24 mouse cellular contexts compared by ENCODE assay signal in genomic region chr1:62055280-62055679, GRCm38 (mm10).
DNase-seq lines count a peak whose midpoint lies in the region; ATAC-seq and TF ChIP-seq lines count a peak whose summit lies in the region.
"Had no signal": no experiment of that assay in that cellular context is flagged by ENCODE, and none has a peak within 500 bp of the region (broad histone marks: within the 10 kb centered on the region; RNA-seq: fewer than 3 reads in every experiment).

No protein-coding gene starts in this region.

- H3K27me3 ChIP-seq in liver, adult 2 months (ENCODE audit: control insufficient read depth, insufficient read depth, low read length): no peaks in the 10 kb centered on the region
- no peaks in the 10 kb centered on the region for H3K27me3 ChIP-seq in liver, embryonic 12.5 days (replicated peaks)
- no peaks in the 10 kb centered on the region for H3K27me3 ChIP-seq in neural tube, embryonic 15.5 days (replicated peaks)
- H3K27me3 ChIP-seq: CH12.LX; heart, embryonic 15.5 days; midbrain, embryonic 15.5 days had no signal

- no peak overlapping the region for H3K4me3 ChIP-seq in liver, adult 2 months (ENCODE audit: insufficient read depth, low read depth, low read length)
- no peak overlapping the region for H3K4me3 ChIP-seq in liver, embryonic 12.5 days
- no peak overlapping the region for H3K4me3 ChIP-seq in neural tube, embryonic 15.5 days (replicated peaks)
- H3K4me3 ChIP-seq: heart, embryonic 15.5 days; midbrain, embryonic 15.5 days had no signal

- H3K79me2 ChIP-seq in liver, adult 2 months (ENCODE audit: control insufficient read depth, insufficient read depth, low read length): no peaks in the 10 kb centered on the region

- no peak for TF ChIP-seq POLR2A in liver, adult 2 months (IDR thresholded peaks at IDR 0.05; ENCODE audit: extremely low read depth, insufficient read depth, low read length)

- no peak overlapping the region for H3K27ac ChIP-seq in liver, adult 2 months (replicated peaks; ENCODE audit: insufficient read depth, low read depth, low read length)
- no peak overlapping the region for H3K27ac ChIP-seq in liver, embryonic 12.5 days
- no peak overlapping the region for H3K27ac ChIP-seq in neural tube, embryonic 15.5 days (replicated peaks)
- H3K27ac ChIP-seq: heart, embryonic 15.5 days; kidney, postnatal 0 days; liver, embryonic 14.5 days; macrophage; midbrain, embryonic 15.5 days had no signal

- no peak for ATAC-seq in liver, embryonic 12.5 days
- ATAC-seq in neural tube, embryonic 15.5 days (ENCODE audit: low FRiP score): no peak
- ATAC-seq: intestine, embryonic 16.5 days; midbrain, embryonic 15.5 days had no signal

- no peak for TF ChIP-seq CTCF in liver, adult 2 months (IDR thresholded peaks at IDR 0.05; ENCODE audit: low read depth, low read length)

- H3K4me1 ChIP-seq in liver, adult 2 months (ENCODE audit: control insufficient read depth, insufficient read depth, low read length): peaks cover 8% of the 10 kb centered on the region
- no peaks in the 10 kb centered on the region for H3K4me1 ChIP-seq in liver, embryonic 12.5 days
- H3K4me1 ChIP-seq in neural tube, embryonic 15.5 days: peaks cover 6% of the 10 kb centered on the region; the same call in 1 of the 2 replicates
- H3K4me1 ChIP-seq: heart, embryonic 15.5 days had no signal

- WGBS in liver, adult 2 months: 39% methylated on average over 6 of the region's 6 CpGs
- 62% methylated on average over 6 of the region's 6 CpGs for WGBS in liver, embryonic 12.5 days (ENCODE audit: insufficient replicate concordance)
- 72% methylated on average over 6 of the region's 6 CpGs for WGBS in neural tube, embryonic 15.5 days

- no peak overlapping the region for H3K9ac ChIP-seq in liver, adult 2 months (ENCODE audit: low read depth, low read length)
- H3K9ac ChIP-seq in liver, embryonic 12.5 days: no peak overlapping the region
- H3K9ac ChIP-seq in neural tube, embryonic 15.5 days (replicated peaks): no peak overlapping the region
- H3K9ac ChIP-seq: heart, embryonic 15.5 days; liver, embryonic 14.5 days; midbrain, embryonic 15.5 days had no signal

- no peaks in the 10 kb centered on the region for H3K36me3 ChIP-seq in liver, adult 2 months (ENCODE audit: control insufficient read depth, insufficient read depth, low read length)
- H3K36me3 ChIP-seq in liver, embryonic 12.5 days: no peaks in the 10 kb centered on the region
- no peaks in the 10 kb centered on the region for H3K36me3 ChIP-seq in neural tube, embryonic 15.5 days
- H3K36me3 ChIP-seq: heart, embryonic 15.5 days; midbrain, embryonic 15.5 days had no signal

- no peak overlapping the region for H3K4me2 ChIP-seq in liver, embryonic 12.5 days
- no peak overlapping the region for H3K4me2 ChIP-seq in neural tube, embryonic 15.5 days
- H3K4me2 ChIP-seq: heart, embryonic 15.5 days; midbrain, embryonic 15.5 days had no signal

- no peaks in the 10 kb centered on the region for H3K9me3 ChIP-seq in liver, embryonic 12.5 days (replicated peaks)
- no peaks in the 10 kb centered on the region for H3K9me3 ChIP-seq in neural tube, embryonic 15.5 days (replicated peaks)
- H3K9me3 ChIP-seq: heart, embryonic 15.5 days; midbrain, embryonic 15.5 days had no signal

- DNase-seq in adrenal gland, adult 2 months: peak; percentile 4
- no peak for DNase-seq in adrenal gland, postnatal 25 days
- peak; percentile 40 to 44 for DNase-seq in cerebellum, postnatal 25 days
- DNase-seq in cerebellum, adult 11 months: no peak
- DNase-seq in liver, adult 2 months (ENCODE audit: extremely low read depth, low read depth, low spot score): peak; percentile 56
- DNase-seq: adrenal gland, postnatal 10 days; gastrocnemius, postnatal 10 days; kidney, adult 8-10 months; layer of hippocampus, postnatal 36 days; left cerebral cortex, postnatal 4 days; lung, adult 2 months; lung, postnatal 10 days; right cerebral cortex, postnatal 25 days; spleen, adult 18-20 months; thymus, postnatal 14 days had no signal

Comparison
In these comparisons a context has a peak if more than half of its experiments do, and no peak if none do; other contexts are left out.
1. DNase-seq: peak in adrenal gland, adult 2 months (single experiment), cerebellum, postnatal 25 days (2 of 2) and liver, adult 2 months (single experiment); none in adrenal gland, postnatal 25 days (single experiment) and cerebellum, adult 11 months (single experiment).